Mouse (Mus musculus) layer of hippocampus, adult 6 months (tissue): ENCODE results near the gene Wnk3. TPM values are rescaled to one million over a fixed set of nuclear protein-coding genes. Genes with fewer than 3 reads are reported as not detected.

Experiments used
- long read RNA-seq, 2 experiments: library from polyadenylated mRNA; unstranded; transcript quantifications; one replicate each; pipeline ENCODE4 v2.0.0; 2019 to 2020
- polyA plus RNA-seq: library from polyadenylated mRNA; unstranded; fragments of <200 nt; fragmentation: Nextera tagmentation; gene quantifications from 2 replicates; pipeline ENCODE4 v1.2.3, GENCODE M21; 2021

Gene Wnk3
- 5.6 and 7.5 TPM in 2 replicates for polyA plus RNA-seq
- long read RNA-seq, experiment 1, partial matches to known transcripts: 7 of 20 reads
- long read RNA-seq, experiment 1, other reads (novel, unspliced or antisense): 13 of 20 reads
- long read RNA-seq, experiment 2, partial matches to known transcripts: 1 of 22 reads
- long read RNA-seq, experiment 2, other reads (novel, unspliced or antisense): 21 of 22 reads

GRCm38 (mm10) chrX:151197778-151198177 is at the start of gene Wnk3:
Wnk3 (plus strand) TSS chrX:151198078.

DNA sequence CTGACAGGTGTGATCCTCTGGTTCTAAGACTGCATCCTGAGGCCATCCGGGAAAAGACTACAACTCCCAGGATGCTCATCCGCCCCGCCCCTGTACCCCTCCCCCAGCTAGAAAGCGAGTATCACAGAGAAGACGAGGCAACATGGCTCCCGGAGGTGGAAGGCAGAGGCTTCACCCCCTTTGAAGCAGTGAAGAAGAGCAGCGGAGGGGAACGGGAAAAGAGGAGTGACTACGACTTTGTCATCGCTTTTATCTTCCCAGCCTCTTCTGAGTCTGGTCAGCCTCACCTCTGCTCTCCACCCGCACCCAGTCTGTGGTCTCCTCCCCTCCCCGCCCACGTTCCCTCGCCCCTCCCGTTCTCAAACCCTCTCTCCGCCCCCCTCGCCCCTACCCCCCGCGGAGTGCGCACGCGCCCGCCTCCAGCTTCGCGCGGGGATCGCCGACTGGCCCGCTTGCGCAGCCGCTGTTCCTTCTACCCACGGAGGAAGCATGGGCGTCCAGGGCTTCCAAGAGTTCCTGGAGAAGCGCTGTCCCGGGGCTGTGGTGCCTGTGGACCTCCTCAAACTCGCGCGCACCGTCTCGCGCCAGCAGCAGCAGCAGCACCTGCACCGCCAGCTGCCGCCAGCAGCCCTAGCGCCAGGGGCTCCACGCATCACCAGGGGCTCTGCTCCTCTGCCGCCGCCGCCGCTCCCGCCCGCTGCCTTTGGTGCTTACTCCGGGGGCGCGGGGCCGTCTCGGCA is 146.1 kb downstream of the Wnk3 start, which contains the start of gene Fam120c:
Fam120c (plus strand) TSS at position 415 of the 740 bp plus-strand sequence.

Other genes starting within 250 kb of the Wnk3 start
- 73.9 and 88.5 TPM in 2 replicates for gene Gnl3l, start 180.8 kb upstream of the Wnk3 start, polyA plus RNA-seq
- 2.3 and 2.6 TPM in 2 replicates for gene Fgd1, start 151.9 kb upstream of the Wnk3 start, polyA plus RNA-seq
- gene Tsr2, start 101.5 kb upstream of the Wnk3 start, polyA plus RNA-seq: 34.2 and 37.2 TPM in 2 replicates
- gene Fam120c, start 146.1 kb downstream of the Wnk3 start, polyA plus RNA-seq: 14.1 and 15.1 TPM in 2 replicates